Mouse (Mus musculus) lung, embryonic 15.5 days (tissue): ENCODE data around the gene Arl6ip4. TPM values are rescaled to one million over a fixed set of nuclear protein-coding genes. Genes with fewer than 3 reads are reported as not detected.

Source experiments
- ATAC-seq: fragments of 200-750 bp; cut with Nextera tagmentation; 2 replicates; pipeline ENCODE4 v1.8.0; 2017; ENCODE audit warnings: moderate number of reproducible peaks, borderline replicate concordance; ENCODE audit not compliant: low FRiP score, low TSS enrichment; ENCODE audit errors: extremely low read depth
- H3K27ac ChIP-seq: fragments of 300-500 bp; sonication (generic); 2 replicates; pipeline ENCODE4 v1.5.1; 2015; ENCODE audit warnings: moderate library complexity, mild to moderate bottlenecking, inconsistent platforms
- H3K27me3 ChIP-seq: fragments of 300-500 bp; sonication (generic); 2 replicates; pipeline ENCODE4 v1.6.1; 2015; ENCODE audit warnings: inconsistent platforms
- H3K36me3 ChIP-seq: fragments of 300-500 bp; sonication (generic); 2 replicates; pipeline ENCODE4 v1.6.1; 2015; ENCODE audit warnings: inconsistent platforms
- H3K4me1 ChIP-seq: fragments of 300-500 bp; sonication (generic); 2 replicates; pipeline ENCODE4 v1.6.1; 2015; ENCODE audit warnings: inconsistent platforms
- H3K4me2 ChIP-seq: fragments of 300-500 bp; sonication (generic); 2 replicates; pipeline ENCODE4 v1.6.1; 2015; ENCODE audit warnings: inconsistent platforms, mild to moderate bottlenecking, moderate library complexity
- H3K4me3 ChIP-seq: fragments of 300-500 bp; sonication (generic); 2 replicates; pipeline ENCODE4 v1.5.1; 2015; ENCODE audit warnings: mild to moderate bottlenecking, inconsistent platforms
- H3K9ac ChIP-seq: fragments of 300-500 bp; sonication (generic); 2 replicates; pipeline ENCODE4 v1.6.1; 2015; ENCODE audit warnings: inconsistent platforms
- H3K9me3 ChIP-seq: fragments of 300-500 bp; sonication (generic); 2 replicates; pipeline ENCODE4 v1.6.1; 2016; ENCODE audit warnings: inconsistent platforms
- WGBS: fragments of 180-500 bp; shearing (Covaris S2); methylation state at CpG from one replicate; pipeline ENCODE4 v1.1.7; 2015; 5-methylcytosine and 5-hydroxymethylcytosine counted together
- polyA plus RNA-seq: library from polyadenylated mRNA; unstranded; fragments of >200 nt; fragmentation: Nextera tagmentation; extraction: Ambion mirVana; gene quantifications from 2 replicates; pipeline ENCODE4 v1.2.1, GENCODE M21; 2015

The Arl6ip4 gene
- polyA plus RNA-seq, 1 experiment from 2014 or later: 107 TPM

GRCm38 (mm10) chr5:124095596-124096232 is 20.2 kb upstream of the Arl6ip4 start, which contains the start of gene Abcb9:
Gene Abcb9, minus strand, starts transcription at chr5:124095798.
- peak within 1 kb of the TSS; percentile 93 for H3K4me2 ChIP-seq
- H3K27me3 ChIP-seq: 0 out of 2 replicates have a peak, but pooled peaks cover 3% of the 10 kb centered on the region
- ATAC-seq: peak; percentile 87
- H3K4me3 ChIP-seq: peak within 1 kb of the TSS; percentile 51
- peaks cover 21% of the 10 kb centered on the region for H3K4me1 ChIP-seq
- WGBS: 1% methylated on average over 42 of the region's 42 CpGs
- H3K9me3 ChIP-seq: no peaks in the 10 kb centered on the region
- H3K36me3 ChIP-seq: no peaks in the 10 kb centered on the region
- H3K27ac ChIP-seq: no peak within 1 kb of the TSS
- peak within 1 kb of the TSS; percentile 51 for H3K9ac ChIP-seq

- no peaks in the 10 kb centered on the region for H3K36me3 ChIP-seq
- H3K4me1 ChIP-seq: peaks cover 14% of the 10 kb centered on the region
- H3K9ac ChIP-seq: no peak overlapping the region
- ATAC-seq: no peak
- H3K4me3 ChIP-seq: no peak overlapping the region
- no peak overlapping the region for H3K4me2 ChIP-seq
- H3K27me3 ChIP-seq: 0 out of 2 replicates have a peak, but pooled peaks cover 3% of the 10 kb centered on the region
- no peaks in the 10 kb centered on the region for H3K9me3 ChIP-seq
- H3K27ac ChIP-seq: no peak overlapping the region
- 71% methylated on average over 2 of the region's 2 CpGs for WGBS
Measured at GRCm38 (mm10) chr5:124098923-124099322, 17.0 kb upstream of the Arl6ip4 start.

- 79% methylated on average over 11 of the region's 11 CpGs for WGBS
Measured at GRCm38 (mm10) chr5:124100128-124101044, 15.5 kb upstream of the Arl6ip4 start.

GRCm38 (mm10) chr5:124102326-124102725 is 13.6 kb upstream of the Arl6ip4 start:
- ATAC-seq: no peak
- H3K36me3 ChIP-seq: no peaks in the 10 kb centered on the region
- 80% methylated on average over 6 of the region's 6 CpGs for WGBS

More at GRCm38 (mm10) chr5:124100128-124101044, 15.5 kb upstream of the Arl6ip4 start:
- Histone ChIP-seq H3K9me3 (no peaks in the 10 kb centered on the region), H3K27ac (no peak overlapping the region), H3K36me3 (no peaks in the 10 kb centered on the region), H3K27me3 (no peaks in the 10 kb centered on the region), H3K4me3 (no peak overlapping the region), H3K4me1 (peaks cover 8% of the 10 kb centered on the region), H3K4me2 (no peak overlapping the region), H3K9ac (no peak overlapping the region)
- ATAC-seq: no peak

GRCm38 (mm10) chr5:124103020-124103419 is 12.9 kb upstream of the Arl6ip4 start:
- no peaks in the 10 kb centered on the region for H3K27me3 ChIP-seq
- H3K36me3 ChIP-seq: no peaks in the 10 kb centered on the region
- H3K4me3 ChIP-seq: no peak overlapping the region
- no peak for ATAC-seq
- H3K9ac ChIP-seq: no peak overlapping the region
- H3K4me1 ChIP-seq: no peaks in the 10 kb centered on the region
- H3K4me2 ChIP-seq: no peak overlapping the region
- H3K9me3 ChIP-seq: no peaks in the 10 kb centered on the region
- WGBS: 70% methylated on average over 3 of the region's 3 CpGs
- no peak overlapping the region for H3K27ac ChIP-seq

More at GRCm38 (mm10) chr5:124102326-124102725, 13.6 kb upstream of the Arl6ip4 start:
- Histone ChIP-seq H3K27ac (no peak overlapping the region), H3K4me2 (no peak overlapping the region), H3K4me3 (no peak overlapping the region), H3K9ac (no peak overlapping the region), H3K4me1 (no peaks in the 10 kb centered on the region), H3K9me3 (no peaks in the 10 kb centered on the region), H3K27me3 (no peaks in the 10 kb centered on the region)

GRCm38 (mm10) chr5:124103552-124103951 is 12.3 kb upstream of the Arl6ip4 start:
- ATAC-seq: no peak
- Histone ChIP-seq H3K4me3 (no peak overlapping the region), H3K9me3 (no peaks in the 10 kb centered on the region), H3K9ac (no peak overlapping the region), H3K36me3 (no peaks in the 10 kb centered on the region), H3K27ac (no peak overlapping the region), H3K4me2 (no peak overlapping the region), H3K4me1 (no peaks in the 10 kb centered on the region), H3K27me3 (no peaks in the 10 kb centered on the region)
- WGBS: 92% methylated on average over 9 of the region's 9 CpGs

GRCm38 (mm10) chr5:124111077-124111741 is 4.7 kb upstream of the Arl6ip4 start:
- WGBS: 21% methylated on average over 17 of the region's 17 CpGs
- H3K9ac ChIP-seq: peak overlapping the region; percentile 66
- H3K4me2 ChIP-seq: peak overlapping the region; percentile 93
- H3K9me3 ChIP-seq: no peaks in the 10 kb centered on the region
- H3K27ac ChIP-seq: peak overlapping the region; percentile 83
- peak overlapping the region; percentile 74 for H3K4me3 ChIP-seq
- no peak; the same call in 1 of the 2 replicates for ATAC-seq
- peaks cover 20% of the 10 kb centered on the region for H3K4me1 ChIP-seq
- H3K36me3 ChIP-seq: no peaks in the 10 kb centered on the region; the same call in 1 of the 2 replicates
- H3K27me3 ChIP-seq: no peaks in the 10 kb centered on the region

GRCm38 (mm10) chr5:124111742-124112497 is 4.0 kb upstream of the Arl6ip4 start, which contains the start of gene Ogfod2:
Gene Ogfod2, plus strand, starts transcription at chr5:124112297.
- Histone ChIP-seq H3K9ac (peak within 1 kb of the TSS; percentile 69), H3K27me3 (no peaks in the 10 kb centered on the region), H3K4me3 (peak within 1 kb of the TSS; percentile 74), H3K9me3 (no peaks in the 10 kb centered on the region), H3K4me1 (peaks cover 25% of the 10 kb centered on the region), H3K4me2 (peak within 1 kb of the TSS; percentile 93), H3K36me3 (no peaks in the 10 kb centered on the region; the same call in 1 of the 2 replicates), H3K27ac (peak within 1 kb of the TSS; percentile 93)
- WGBS: 0% methylated on average over 66 of the region's 66 CpGs
- peak; percentile 97 for ATAC-seq

GRCm38 (mm10) chr5:124112531-124112930 is 3.4 kb upstream of the Arl6ip4 start:
- under 1% methylated on average over 18 of the region's 18 CpGs for WGBS
- peak overlapping the region; percentile 74 for H3K4me3 ChIP-seq
- H3K27me3 ChIP-seq: no peaks in the 10 kb centered on the region
- peak overlapping the region; percentile 57 for H3K9ac ChIP-seq
- peaks cover 2% of the 10 kb centered on the region for H3K36me3 ChIP-seq
- 0 out of 2 replicates have a peak, but pooled peaks have one; percentile 0 for ATAC-seq
- H3K4me1 ChIP-seq: peaks cover 31% of the 10 kb centered on the region
- H3K27ac ChIP-seq: peak overlapping the region; percentile 93
- no peaks in the 10 kb centered on the region for H3K9me3 ChIP-seq
- peak overlapping the region; percentile 93 for H3K4me2 ChIP-seq

- peak overlapping the region; percentile 74 for H3K4me3 ChIP-seq
- WGBS: 13% methylated on average over 14 of the region's 14 CpGs
- no peaks in the 10 kb centered on the region for H3K27me3 ChIP-seq
- peak overlapping the region; percentile 93; the same call in 1 of the 2 replicates for H3K27ac ChIP-seq
- peak overlapping the region; percentile 57 for H3K9ac ChIP-seq
- no peak for ATAC-seq
- H3K4me1 ChIP-seq: peaks cover 35% of the 10 kb centered on the region
- H3K4me2 ChIP-seq: peak overlapping the region; percentile 93
- H3K36me3 ChIP-seq: peaks cover 7% of the 10 kb centered on the region
- no peaks in the 10 kb centered on the region for H3K9me3 ChIP-seq
Measured at GRCm38 (mm10) chr5:124113030-124113429, 2.9 kb upstream of the Arl6ip4 start.
